Mouse (Mus musculus): ENCODE results near the gene Phldb1. TPM values are rescaled to one million over a fixed set of nuclear protein-coding genes. Genes with fewer than 3 reads are reported as not detected.

The Phldb1 gene
- polyA plus RNA-seq, 1 experiment from 2014 or later, result 26.4 TPM

GRCm38 (mm10) chr9:44652027-44652426 is 83.0 kb downstream of the Phldb1 start:
- Histone ChIP-seq H3K4me3 (ENCODE audit: low read length) (no peak overlapping the region), H3K9me3 (ENCODE audit: control insufficient read depth, low read length) (no peaks in the 10 kb centered on the region), H3K4me2 (ENCODE audit: low read depth, low read length) (no peak overlapping the region), H3K27ac (ENCODE audit: low read length) (no peak overlapping the region), H3K27me3 (ENCODE audit: control insufficient read depth, insufficient read depth, low read depth, low read length) (no peaks in the 10 kb centered on the region), H3K4me1 (replicated peaks; ENCODE audit: control insufficient read depth, insufficient read depth, low read length) (peaks cover 5% of the 10 kb centered on the region), H3K9ac (ENCODE audit: low read length) (no peak overlapping the region), H3K36me3 (ENCODE audit: control insufficient read depth, insufficient read depth, low read length) (no peaks in the 10 kb centered on the region)
- WGBS, result 9% methylated on average over 8 of the region's 8 CpGs
- ATAC-seq (ENCODE audit: low read depth), result peak; percentile 81

- no peaks in the 10 kb centered on the region; the same call in 1 of the 2 replicates for H3K4me1 ChIP-seq (replicated peaks; ENCODE audit: control insufficient read depth, insufficient read depth, low read length)
- H3K9ac ChIP-seq (ENCODE audit: low read length), result no peak overlapping the region
- no peaks in the 10 kb centered on the region for H3K9me3 ChIP-seq (ENCODE audit: control insufficient read depth, low read length)
- no peak overlapping the region for H3K4me3 ChIP-seq (ENCODE audit: low read length)
- no peak overlapping the region for H3K27ac ChIP-seq (ENCODE audit: low read length)
- ATAC-seq (ENCODE audit: low read depth), result no peak
- no peak overlapping the region for H3K4me2 ChIP-seq (ENCODE audit: low read depth, low read length)
- WGBS, result 59% methylated on average over 7 of the region's 7 CpGs
- H3K36me3 ChIP-seq (ENCODE audit: control insufficient read depth, insufficient read depth, low read length), result no peaks in the 10 kb centered on the region
- H3K27me3 ChIP-seq (ENCODE audit: control insufficient read depth, insufficient read depth, low read depth, low read length), result no peaks in the 10 kb centered on the region
Measured at GRCm38 (mm10) chr9:44648881-44649281, 86.1 kb downstream of the Phldb1 start.

GRCm38 (mm10) chr9:44647656-44648055 is 87.3 kb downstream of the Phldb1 start:
- H3K27ac ChIP-seq (ENCODE audit: low read length), result no peak overlapping the region
- no peaks in the 10 kb centered on the region for H3K36me3 ChIP-seq (ENCODE audit: control insufficient read depth, insufficient read depth, low read length)
- 79% methylated on average over 4 of the region's 4 CpGs for WGBS
- no peak for ATAC-seq (ENCODE audit: low read depth)
- no peak overlapping the region for H3K4me2 ChIP-seq (ENCODE audit: low read depth, low read length)
- H3K9ac ChIP-seq (ENCODE audit: low read length), result no peak overlapping the region
- H3K9me3 ChIP-seq (ENCODE audit: control insufficient read depth, low read length), result no peaks in the 10 kb centered on the region
- no peak overlapping the region for H3K4me3 ChIP-seq (ENCODE audit: low read length)
- H3K27me3 ChIP-seq (ENCODE audit: control insufficient read depth, insufficient read depth, low read depth, low read length), result no peaks in the 10 kb centered on the region
- no peaks in the 10 kb centered on the region; the same call in 1 of the 2 replicates for H3K4me1 ChIP-seq (replicated peaks; ENCODE audit: control insufficient read depth, insufficient read depth, low read length)

- no peaks in the 10 kb centered on the region; the same call in 1 of the 2 replicates for H3K4me1 ChIP-seq (replicated peaks; ENCODE audit: control insufficient read depth, insufficient read depth, low read length)
- ATAC-seq (ENCODE audit: low read depth), result no peak
- 89% methylated on average over 8 of the region's 8 CpGs for WGBS
- H3K4me3 ChIP-seq (ENCODE audit: low read length), result no peak overlapping the region
- no peak overlapping the region for H3K27ac ChIP-seq (ENCODE audit: low read length)
- H3K36me3 ChIP-seq (ENCODE audit: control insufficient read depth, insufficient read depth, low read length), result no peaks in the 10 kb centered on the region
- no peak overlapping the region for H3K4me2 ChIP-seq (ENCODE audit: low read depth, low read length)
- H3K9me3 ChIP-seq (ENCODE audit: control insufficient read depth, low read length), result no peaks in the 10 kb centered on the region
- H3K27me3 ChIP-seq (ENCODE audit: control insufficient read depth, insufficient read depth, low read depth, low read length), result no peaks in the 10 kb centered on the region
- H3K9ac ChIP-seq (ENCODE audit: low read length), result no peak overlapping the region
Measured at GRCm38 (mm10) chr9:44647026-44647425, 88.0 kb downstream of the Phldb1 start.

GRCm38 (mm10) chr9:44646366-44646765 is 88.6 kb downstream of the Phldb1 start:
- Histone ChIP-seq H3K4me3 (ENCODE audit: low read length) (no peak overlapping the region), H3K4me1 (replicated peaks; ENCODE audit: control insufficient read depth, insufficient read depth, low read length) (no peaks in the 10 kb centered on the region; the same call in 1 of the 2 replicates), H3K27me3 (ENCODE audit: control insufficient read depth, insufficient read depth, low read depth, low read length) (no peaks in the 10 kb centered on the region), H3K4me2 (ENCODE audit: low read depth, low read length) (no peak overlapping the region), H3K36me3 (ENCODE audit: control insufficient read depth, insufficient read depth, low read length) (no peaks in the 10 kb centered on the region), H3K27ac (ENCODE audit: low read length) (no peak overlapping the region), H3K9me3 (ENCODE audit: control insufficient read depth, low read length) (no peaks in the 10 kb centered on the region), H3K9ac (ENCODE audit: low read length) (no peak overlapping the region)
- no peak for ATAC-seq (ENCODE audit: low read depth)
- WGBS, result 78% methylated on average over 6 of the region's 6 CpGs

- H3K27ac ChIP-seq (ENCODE audit: low read length), result no peak overlapping the region; the same call in 1 of the 2 replicates
- no peak for ATAC-seq (ENCODE audit: low read depth)
- no peaks in the 10 kb centered on the region for H3K36me3 ChIP-seq (ENCODE audit: control insufficient read depth, insufficient read depth, low read length)
- H3K4me3 ChIP-seq (ENCODE audit: low read length), result no peak overlapping the region
- no peak overlapping the region for H3K4me2 ChIP-seq (ENCODE audit: low read depth, low read length)
- H3K27me3 ChIP-seq (ENCODE audit: control insufficient read depth, insufficient read depth, low read depth, low read length), result no peaks in the 10 kb centered on the region
- no peaks in the 10 kb centered on the region; the same call in 1 of the 2 replicates for H3K4me1 ChIP-seq (replicated peaks; ENCODE audit: control insufficient read depth, insufficient read depth, low read length)
- H3K9ac ChIP-seq (ENCODE audit: low read length), result no peak overlapping the region
- 47% methylated on average over 15 of the region's 15 CpGs for WGBS
- H3K9me3 ChIP-seq (ENCODE audit: control insufficient read depth, low read length), result no peaks in the 10 kb centered on the region
Measured at GRCm38 (mm10) chr9:44645924-44646323, 89.1 kb downstream of the Phldb1 start.

GRCm38 (mm10) chr9:44645481-44645880 is 89.5 kb downstream of the Phldb1 start:
- no peak overlapping the region for H3K9ac ChIP-seq (ENCODE audit: low read length)
- H3K36me3 ChIP-seq (ENCODE audit: control insufficient read depth, insufficient read depth, low read length), result no peaks in the 10 kb centered on the region
- peak; percentile 67; the same call in 1 of the 2 replicates for ATAC-seq (ENCODE audit: low read depth)
- H3K27ac ChIP-seq (ENCODE audit: low read length), result peak overlapping the region; percentile 17; the same call in 1 of the 2 replicates
- H3K4me3 ChIP-seq (ENCODE audit: low read length), result no peak overlapping the region
- 40% methylated on average over 5 of the region's 5 CpGs for WGBS
- H3K27me3 ChIP-seq (ENCODE audit: control insufficient read depth, insufficient read depth, low read depth, low read length), result no peaks in the 10 kb centered on the region
- no peak overlapping the region for H3K4me2 ChIP-seq (ENCODE audit: low read depth, low read length)
- no peaks in the 10 kb centered on the region for H3K9me3 ChIP-seq (ENCODE audit: control insufficient read depth, low read length)
- no peaks in the 10 kb centered on the region; the same call in 1 of the 2 replicates for H3K4me1 ChIP-seq (replicated peaks; ENCODE audit: control insufficient read depth, insufficient read depth, low read length)

GRCm38 (mm10) chr9:44644186-44644585 is 90.8 kb downstream of the Phldb1 start:
- Histone ChIP-seq H3K4me2 (ENCODE audit: low read depth, low read length) (no peak overlapping the region), H3K27ac (ENCODE audit: low read length) (no peak overlapping the region), H3K36me3 (ENCODE audit: control insufficient read depth, insufficient read depth, low read length) (no peaks in the 10 kb centered on the region), H3K27me3 (ENCODE audit: control insufficient read depth, insufficient read depth, low read depth, low read length) (no peaks in the 10 kb centered on the region), H3K4me1 (replicated peaks; ENCODE audit: control insufficient read depth, insufficient read depth, low read length) (no peaks in the 10 kb centered on the region; the same call in 1 of the 2 replicates), H3K4me3 (ENCODE audit: low read length) (no peak overlapping the region), H3K9me3 (ENCODE audit: control insufficient read depth, low read length) (no peaks in the 10 kb centered on the region), H3K9ac (ENCODE audit: low read length) (no peak overlapping the region)
- WGBS, result 85% methylated on average over 2 of the region's 2 CpGs
- no peak for ATAC-seq (ENCODE audit: low read depth)

GRCm38 (mm10) chr9:44643103-44643502 is 91.9 kb downstream of the Phldb1 start:
- Histone ChIP-seq H3K9ac (ENCODE audit: low read length) (no peak overlapping the region), H3K4me3 (ENCODE audit: low read length) (no peak overlapping the region), H3K4me2 (ENCODE audit: low read depth, low read length) (no peak overlapping the region), H3K9me3 (ENCODE audit: control insufficient read depth, low read length) (no peaks in the 10 kb centered on the region), H3K27ac (ENCODE audit: low read length) (no peak overlapping the region), H3K4me1 (replicated peaks; ENCODE audit: control insufficient read depth, insufficient read depth, low read length) (no peaks in the 10 kb centered on the region; the same call in 1 of the 2 replicates), H3K36me3 (ENCODE audit: control insufficient read depth, insufficient read depth, low read length) (peaks cover 7% of the 10 kb centered on the region), H3K27me3 (ENCODE audit: control insufficient read depth, insufficient read depth, low read depth, low read length) (no peaks in the 10 kb centered on the region)
- WGBS, result 93% methylated on average over 7 of the region's 7 CpGs
- ATAC-seq (ENCODE audit: low read depth), result no peak

- WGBS, result 81% methylated on average over 2 of the region's 2 CpGs
- Histone ChIP-seq H3K9me3 (ENCODE audit: control insufficient read depth, low read length) (no peaks in the 10 kb centered on the region), H3K27me3 (ENCODE audit: control insufficient read depth, insufficient read depth, low read depth, low read length) (no peaks in the 10 kb centered on the region), H3K9ac (ENCODE audit: low read length) (no peak overlapping the region), H3K4me1 (replicated peaks; ENCODE audit: control insufficient read depth, insufficient read depth, low read length) (no peaks in the 10 kb centered on the region; the same call in 1 of the 2 replicates), H3K36me3 (ENCODE audit: control insufficient read depth, insufficient read depth, low read length) (peaks cover 19% of the 10 kb centered on the region), H3K27ac (ENCODE audit: low read length) (no peak overlapping the region), H3K4me3 (ENCODE audit: low read length) (no peak overlapping the region), H3K4me2 (ENCODE audit: low read depth, low read length) (no peak overlapping the region)
- ATAC-seq (ENCODE audit: low read depth), result no peak
Measured at GRCm38 (mm10) chr9:44641616-44642015, 93.4 kb downstream of the Phldb1 start.

Data from lung, embryonic 16.5 days (tissue).